Mouse (Mus musculus): Measurements from ENCODE around the gene Rbm47. TPM values are rescaled to one million over a fixed set of nuclear protein-coding genes. Genes with fewer than 3 reads are reported as not detected.
A peak's percentile ranks its signal among the peaks of the same experiment; 100 is the strongest.

Gene Rbm47
- polyA plus RNA-seq, 1 experiment from 2014 or later: 70.7 TPM

DNA sequence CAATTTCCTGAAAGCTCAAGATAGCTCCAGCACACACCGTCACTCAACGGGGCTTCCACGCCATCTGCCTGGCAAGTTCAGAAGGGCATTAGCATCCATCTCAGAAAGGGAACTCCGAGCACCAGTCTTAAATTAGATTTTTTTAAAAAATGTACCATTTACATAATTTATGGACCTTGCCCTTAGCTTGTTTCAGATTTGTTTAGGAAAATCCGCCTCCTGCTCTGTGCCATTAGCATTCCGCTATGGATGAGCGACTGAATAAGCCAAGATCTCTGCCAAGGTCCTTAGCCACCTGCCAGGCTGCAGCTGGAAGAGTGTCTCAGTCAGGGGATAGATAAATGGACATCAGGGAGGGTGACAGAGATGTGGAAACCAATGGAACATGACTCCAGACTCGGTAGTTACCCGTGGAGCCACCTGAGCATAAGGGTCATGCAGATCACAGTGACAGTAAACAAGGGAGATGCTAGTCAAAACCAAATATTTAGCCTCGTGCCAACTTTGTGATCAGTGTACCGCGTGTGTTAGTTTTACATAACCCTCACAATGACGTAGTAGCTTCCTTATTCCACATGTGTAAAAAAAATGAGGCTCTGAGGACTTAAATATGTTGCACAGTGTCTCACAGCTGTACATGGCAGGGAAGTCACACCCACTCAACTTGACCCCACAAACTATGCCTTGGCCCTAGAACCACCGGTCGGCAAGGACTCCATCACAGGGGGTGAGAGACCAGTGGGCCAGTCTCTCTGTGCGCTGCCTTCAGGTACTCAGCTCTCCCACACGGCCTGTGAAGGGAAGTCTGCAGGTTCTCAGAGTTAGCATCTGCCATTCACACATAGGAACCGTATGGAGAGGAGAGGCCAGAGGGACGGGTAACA is 110.6 kb downstream of the Rbm47 start:
- no peak for DNase-seq (ENCODE audit: low spot score)
- H3K4me2 ChIP-seq (replicated peaks; ENCODE audit: low read depth): no peak overlapping the region
- 0 out of 2 replicates have a peak overlapping the region, but pooled peaks have one; percentile 13 for H3K27ac ChIP-seq (replicated peaks)
- H3K4me3 ChIP-seq (ENCODE audit: low read depth, low read length): no peak overlapping the region
- H3K36me3 ChIP-seq (ENCODE audit: control insufficient read depth, insufficient read depth, low read length): no peaks in the 10 kb centered on the region
- H3K9ac ChIP-seq (ENCODE audit: low read length): no peak overlapping the region
- no peak for TF ChIP-seq EP300 (optimal IDR thresholded peaks at IDR 0.05)
- TF ChIP-seq CTCF (IDR thresholded peaks at IDR 0.05; ENCODE audit: low read depth): no peak
- 56% methylated on average over 19 of the region's 19 CpGs for WGBS
- ATAC-seq (ENCODE audit: low FRiP score, low TSS enrichment): peak; percentile 20; the same call in 1 of the 2 replicates
- no peaks in the 10 kb centered on the region for H3K4me1 ChIP-seq (replicated peaks; ENCODE audit: control insufficient read depth, insufficient read depth)
- H3K9me3 ChIP-seq (ENCODE audit: control insufficient read depth, low read length): no peaks in the 10 kb centered on the region
- no peaks in the 10 kb centered on the region for H3K27me3 ChIP-seq (ENCODE audit: control insufficient read depth, insufficient read depth, low read length)

DNA sequence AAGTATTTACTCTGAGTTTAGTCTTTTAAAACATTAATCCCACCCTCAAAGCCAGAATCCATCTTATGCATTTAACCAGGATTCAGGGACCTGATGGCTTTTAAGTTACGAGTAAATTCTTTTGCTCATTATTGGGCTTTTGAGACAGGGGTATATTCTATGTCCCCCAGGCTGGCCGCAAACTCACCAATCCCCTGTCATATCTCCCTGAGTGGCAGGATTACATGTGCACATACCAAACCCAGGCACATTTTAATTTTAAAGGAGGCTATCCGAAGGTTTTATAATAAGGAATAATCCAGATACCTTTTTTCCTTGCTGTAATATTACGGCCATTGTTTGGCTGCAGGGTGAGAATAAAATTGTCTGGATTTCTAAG is 111.3 kb downstream of the Rbm47 start:
- ATAC-seq (ENCODE audit: low FRiP score, low TSS enrichment): no peak
- 73% methylated on average over 4 of the region's 4 CpGs for WGBS
- Histone ChIP-seq H3K9ac (ENCODE audit: low read length) (no peak overlapping the region), H3K27me3 (ENCODE audit: control insufficient read depth, insufficient read depth, low read length) (no peaks in the 10 kb centered on the region), H3K4me3 (ENCODE audit: low read depth, low read length) (no peak overlapping the region), H3K36me3 (ENCODE audit: control insufficient read depth, insufficient read depth, low read length) (no peaks in the 10 kb centered on the region), H3K27ac (replicated peaks) (no peak overlapping the region), H3K4me1 (replicated peaks; ENCODE audit: control insufficient read depth, insufficient read depth) (no peaks in the 10 kb centered on the region), H3K4me2 (replicated peaks; ENCODE audit: low read depth) (no peak overlapping the region), H3K9me3 (ENCODE audit: control insufficient read depth, low read length) (no peaks in the 10 kb centered on the region)
- DNase-seq (ENCODE audit: low spot score): no peak
- TF ChIP-seq CTCF (IDR thresholded peaks at IDR 0.05; ENCODE audit: low read depth) (no peak), EP300 (optimal IDR thresholded peaks at IDR 0.05) (no peak)

DNA sequence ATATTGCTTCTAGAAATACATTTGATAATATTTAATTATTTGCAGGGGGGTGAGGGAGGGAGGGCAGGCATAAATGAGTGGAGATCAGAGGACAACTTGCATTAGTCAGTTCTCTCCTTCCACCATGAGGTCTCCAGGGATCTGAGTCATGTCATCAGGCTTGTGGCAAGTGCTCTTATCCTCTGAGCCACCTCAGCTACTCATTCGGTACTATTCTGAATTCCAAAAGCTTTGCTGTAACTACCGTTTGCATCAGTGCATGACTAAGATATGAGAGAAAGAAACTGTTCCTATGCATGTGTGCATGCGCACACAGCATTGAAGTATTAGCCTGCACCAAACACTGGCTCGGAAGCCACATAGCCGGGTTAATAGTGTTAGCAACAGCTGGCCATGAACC is 114.1 kb downstream of the Rbm47 start:
- TF ChIP-seq EP300 (optimal IDR thresholded peaks at IDR 0.05) (no peak), CTCF (IDR thresholded peaks at IDR 0.05; ENCODE audit: low read depth) (no peak)
- Histone ChIP-seq H3K9me3 (ENCODE audit: control insufficient read depth, low read length) (no peaks in the 10 kb centered on the region), H3K4me2 (replicated peaks; ENCODE audit: low read depth) (no peak overlapping the region), H3K27ac (replicated peaks) (no peak overlapping the region), H3K4me3 (ENCODE audit: low read depth, low read length) (no peak overlapping the region), H3K27me3 (ENCODE audit: control insufficient read depth, insufficient read depth, low read length) (no peaks in the 10 kb centered on the region), H3K36me3 (ENCODE audit: control insufficient read depth, insufficient read depth, low read length) (no peaks in the 10 kb centered on the region), H3K4me1 (replicated peaks; ENCODE audit: control insufficient read depth, insufficient read depth) (no peaks in the 10 kb centered on the region), H3K9ac (ENCODE audit: low read length) (no peak overlapping the region)
- WGBS: 78% methylated on average over 5 of the region's 5 CpGs
- no peak for DNase-seq (ENCODE audit: low spot score)
- ATAC-seq (ENCODE audit: low FRiP score, low TSS enrichment): no peak

DNA sequence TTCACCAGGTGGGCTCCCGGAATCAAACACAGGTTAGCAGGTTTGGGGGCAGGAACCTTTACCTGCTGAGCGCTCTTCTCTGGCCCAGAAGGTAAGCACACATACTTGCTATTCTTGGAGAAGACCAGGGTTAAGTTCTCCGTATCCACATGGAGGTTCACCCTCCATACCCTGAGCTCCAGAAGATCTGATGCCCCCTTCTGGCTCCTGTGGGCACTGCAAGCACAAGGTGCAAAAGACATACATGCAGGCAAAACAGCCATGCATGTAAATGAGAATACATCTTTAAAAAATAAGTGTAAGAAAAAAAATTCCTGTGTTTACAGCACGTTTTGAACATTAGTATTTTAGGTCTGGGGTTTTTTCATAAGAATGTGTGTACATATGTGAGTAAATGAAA is 116.2 kb downstream of the Rbm47 start:
- peak; percentile 69 for DNase-seq (ENCODE audit: low spot score)
- Histone ChIP-seq H3K4me2 (replicated peaks; ENCODE audit: low read depth) (no peak overlapping the region), H3K27me3 (ENCODE audit: control insufficient read depth, insufficient read depth, low read length) (no peaks in the 10 kb centered on the region), H3K4me1 (replicated peaks; ENCODE audit: control insufficient read depth, insufficient read depth) (no peaks in the 10 kb centered on the region), H3K4me3 (ENCODE audit: low read depth, low read length) (no peak overlapping the region), H3K27ac (replicated peaks) (no peak overlapping the region), H3K9me3 (ENCODE audit: control insufficient read depth, low read length) (no peaks in the 10 kb centered on the region), H3K9ac (ENCODE audit: low read length) (no peak overlapping the region), H3K36me3 (ENCODE audit: control insufficient read depth, insufficient read depth, low read length) (no peaks in the 10 kb centered on the region)
- WGBS: 79% methylated on average over 4 of the region's 4 CpGs
- no peak for TF ChIP-seq EP300 (optimal IDR thresholded peaks at IDR 0.05)
- TF ChIP-seq CTCF (IDR thresholded peaks at IDR 0.05; ENCODE audit: low read depth): peak; percentile 60
- ATAC-seq (ENCODE audit: low FRiP score, low TSS enrichment): no peak

DNA sequence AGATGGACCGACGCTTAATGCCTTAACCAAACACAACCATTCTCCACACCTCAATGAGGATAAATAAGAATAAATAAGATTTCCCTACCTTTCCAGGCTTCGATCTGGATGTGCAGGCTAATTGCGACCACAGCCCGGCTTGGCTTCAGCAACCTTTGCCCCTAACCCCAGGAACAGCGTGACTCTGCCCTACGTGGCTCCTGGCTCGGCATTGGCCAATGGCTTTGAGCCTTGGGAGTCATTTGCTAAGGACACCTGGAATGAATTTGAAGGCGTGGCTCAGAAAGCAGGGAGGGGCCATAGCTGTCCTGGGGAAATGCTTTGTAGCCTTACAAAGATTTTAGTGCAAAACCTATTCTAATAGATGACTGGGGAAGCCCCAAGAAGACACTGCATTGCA is 118.5 kb downstream of the Rbm47 start:
- TF ChIP-seq CTCF (IDR thresholded peaks at IDR 0.05; ENCODE audit: low read depth) (no peak), EP300 (optimal IDR thresholded peaks at IDR 0.05) (no peak)
- no peaks in the 10 kb centered on the region for H3K27me3 ChIP-seq (ENCODE audit: control insufficient read depth, insufficient read depth, low read length)
- H3K4me1 ChIP-seq (replicated peaks; ENCODE audit: control insufficient read depth, insufficient read depth): 0 out of 2 replicates have a peak, but pooled peaks cover 2% of the 10 kb centered on the region
- H3K4me3 ChIP-seq (ENCODE audit: low read depth, low read length): peak overlapping the region; percentile 18
- H3K9me3 ChIP-seq (ENCODE audit: control insufficient read depth, low read length): no peaks in the 10 kb centered on the region
- ATAC-seq (ENCODE audit: low FRiP score, low TSS enrichment) (peak; percentile 78), DNase-seq (ENCODE audit: low spot score) (peak; percentile 84)
- H3K36me3 ChIP-seq (ENCODE audit: control insufficient read depth, insufficient read depth, low read length): no peaks in the 10 kb centered on the region
- no peak overlapping the region for H3K4me2 ChIP-seq (replicated peaks; ENCODE audit: low read depth)
- 42% methylated on average over 9 of the region's 9 CpGs for WGBS
- no peak overlapping the region for H3K9ac ChIP-seq (ENCODE audit: low read length)
- no peak overlapping the region for H3K27ac ChIP-seq (replicated peaks)

All from stomach, postnatal 0 days (tissue).